Comparison of ENCODE assay signal across 22 mouse cellular contexts in the genomic region with DNA sequence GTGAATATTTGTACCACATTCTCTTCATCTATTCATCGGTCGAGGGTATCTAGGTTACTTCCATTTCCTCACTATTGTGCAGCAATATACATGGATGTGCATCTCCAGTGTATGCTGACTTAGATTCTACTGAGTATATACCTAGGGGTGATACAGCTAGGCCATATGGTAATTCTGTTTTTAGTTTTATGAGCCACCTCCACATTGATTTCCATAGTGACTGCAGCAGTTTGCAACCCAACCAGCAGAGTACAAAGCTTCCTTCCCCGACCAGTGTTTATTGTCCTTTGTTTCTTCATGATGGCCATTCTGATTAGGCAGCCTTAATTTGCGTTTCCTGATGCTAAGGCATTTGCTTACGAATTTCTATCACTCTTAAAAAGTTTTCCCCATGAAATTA.
DNase-seq lines count a peak whose midpoint lies in the region; TF ChIP-seq lines count a peak whose summit lies in the region.
"Had no signal": no experiment of that assay in that cellular context is flagged by ENCODE, and none has a peak within 500 bp of the region (broad histone marks: within the 10 kb centered on the region; RNA-seq: fewer than 3 reads in every experiment).

No protein-coding gene starts in this region.

- DNase-seq in layer of hippocampus, adult 11-12 months (ENCODE audit: low spot score), result peak; percentile 11
- no peak for DNase-seq in layer of hippocampus, postnatal 10 days (ENCODE audit: low spot score in 2 of 2)
- DNase-seq in left cerebral cortex, adult 2 months (ENCODE audit: extremely low spot score in 1 of 2, low spot score in 2 of 2), result no peak
- no peak for DNase-seq in left cerebral cortex, adult 8-10 months (ENCODE audit: low spot score in 2 of 2)
- DNase-seq in brain, adult 2 months (ENCODE audit: low read depth, low spot score), result peak; percentile 59
- peak; percentile 49 for DNase-seq in telencephalon, adult 2 months (ENCODE audit: low read depth, low spot score)
- DNase-seq: adrenal gland, adult 2 months; adrenal gland, postnatal 14 days; cerebellum, adult 11-12 months; cerebellum, adult 8-10 months; cerebellum, postnatal 10 days; cerebellum, postnatal 36 days; embryo, embryonic 11 days; gastrocnemius, postnatal 10 days; heart, adult 11 months had no signal

- intact Hi-C loops in left cerebral cortex, adult 2 months (cut with DNase I), result no loop called here

- peak overlapping the region; percentile 76; the same call in 1 of the 2 replicates for H3K27ac ChIP-seq in left cerebral cortex, adult 2 months
- H3K27ac ChIP-seq: embryonic facial prominence, embryonic 10.5 days; embryonic facial prominence, embryonic 13.5 days; forebrain, embryonic 12.5 days; forebrain, embryonic 15.5 days; hindbrain, embryonic 12.5 days; hindbrain, embryonic 15.5 days had no signal

- H3K4me3 ChIP-seq in left cerebral cortex, adult 2 months, result no peak overlapping the region
- H3K4me3 ChIP-seq: embryonic facial prominence, embryonic 10.5 days; embryonic facial prominence, embryonic 13.5 days; erythroblast, embryonic 14.5 days; forebrain, embryonic 12.5 days; forebrain, embryonic 15.5 days; hindbrain, embryonic 12.5 days; hindbrain, embryonic 15.5 days had no signal

- TF ChIP-seq CTCF in left cerebral cortex, adult 2 months (IDR thresholded peaks at IDR 0.05), result peak; percentile 17

Comparison
In these comparisons a context has a peak if more than half of its experiments do, and no peak if none do; other contexts are left out.
1. DNase-seq: peak in layer of hippocampus, adult 11-12 months (single experiment), brain, adult 2 months (single experiment) and telencephalon, adult 2 months (single experiment); none in layer of hippocampus, postnatal 10 days (0 of 2), left cerebral cortex, adult 2 months (0 of 2) and left cerebral cortex, adult 8-10 months (0 of 2).